Mouse (Mus musculus) MEL (cell line): ENCODE measurements around the gene Klhdc8b. TPM values are rescaled to one million over a fixed set of nuclear protein-coding genes. Genes with fewer than 3 reads are reported as not detected.

Experiments
- DNase-seq: peaks from one replicate; pipeline ENCODE4 v3.0.0; 2011; ENCODE audit warnings: low read depth, low spot score
- H3K27ac ChIP-seq: 2 replicates; pipeline ENCODE4 v1.5.1; 2012; ENCODE audit warnings: low read depth, mild to moderate bottlenecking, control low read depth, low read length, moderate library complexity; ENCODE audit not compliant: control insufficient read depth
- H3K27me3 ChIP-seq, 2 experiments: fragments of 150-350 bp in 1 of 2; sonication (generic) in 1 of 2; 2 replicates each; pipeline ENCODE4 v1.6.1; 2012; ENCODE audit warnings: low read length in 2 of 2, mild to moderate bottlenecking in 2 of 2, improper control_type of control experiment in 1 of 2, moderate library complexity in 1 of 2; ENCODE audit not compliant: insufficient read depth in 2 of 2, control insufficient read depth in 1 of 2
- H3K36me3 ChIP-seq, 2 experiments: 2 replicates each; pipeline ENCODE4 v1.6.1; 2012 to 2014; ENCODE audit warnings: low read length in 2 of 2, improper control_type of control experiment in 1 of 2, inconsistent platforms in 1 of 2, mild to moderate bottlenecking in 1 of 2; ENCODE audit not compliant: insufficient read depth in 2 of 2, control insufficient read depth in 1 of 2
- H3K4me1 ChIP-seq, 2 experiments: fragments of 150-350 bp in 1 of 2; sonication (generic) in 1 of 2; 2 replicates each; pipeline ENCODE4 v1.6.1; 2012; ENCODE audit warnings: low read length in 2 of 2, improper control_type of control experiment in 1 of 2, mild to moderate bottlenecking in 1 of 2; ENCODE audit not compliant: insufficient read depth in 2 of 2, control insufficient read depth in 1 of 2
- H3K4me3 ChIP-seq, 2 experiments: fragments of 150-350 bp in 1 of 2; sonication (generic) in 1 of 2; 2 replicates each; pipeline ENCODE4 v1.5.1; 2012; ENCODE audit warnings: low read depth in 2 of 2, low read length in 2 of 2, mild to moderate bottlenecking in 2 of 2, moderate library complexity in 2 of 2, control low read depth in 1 of 2, improper control_type of control experiment in 1 of 2; ENCODE audit not compliant: control insufficient read depth in 1 of 2, insufficient read depth in 1 of 2
- H3K79me2 ChIP-seq: 2 replicates; pipeline ENCODE4 v1.6.1; 2012; ENCODE audit warnings: mild to moderate bottlenecking, low read length, moderate library complexity; ENCODE audit not compliant: control insufficient read depth, poor library complexity, insufficient read depth
- H3K9ac ChIP-seq: 2 replicates; pipeline ENCODE4 v1.6.1; 2012; ENCODE audit warnings: low read depth, mild to moderate bottlenecking, control low read depth, low read length, moderate library complexity; ENCODE audit not compliant: control insufficient read depth, poor library complexity, severe bottlenecking
- H3K9me3 ChIP-seq: fragments of 150-350 bp; sonication (generic); replicated peaks from 2 replicates; pipeline ENCODE4 v1.6.1; 2012; ENCODE audit warnings: mild to moderate bottlenecking, low read length, improper control_type of control experiment, moderate library complexity; ENCODE audit not compliant: insufficient read depth
- BHLHE40 ChIP-seq: IDR thresholded peaks from 2 replicates; pipeline ENCODE4 v1.6.1; 2012; ENCODE audit warnings: low read depth, mild to moderate bottlenecking, inconsistent platforms, low read length, improper control_type of control experiment, borderline replicate concordance
- CTCF ChIP-seq, 3 experiments: IDR thresholded peaks in 2 of 3; conservative IDR thresholded peaks in 1 of 3; 2 replicates each; pipeline ENCODE4 v1.5.1; 2011 to 2012; ENCODE audit warnings: low read length in 3 of 3, low read depth in 2 of 3, mild to moderate bottlenecking in 2 of 3, improper control_type of control experiment in 1 of 3, inconsistent platforms in 1 of 3, mixed read lengths in 1 of 3, moderate library complexity in 1 of 3; ENCODE audit not compliant: control insufficient read depth in 1 of 3, insufficient read depth in 1 of 3, poor library complexity in 1 of 3, severe bottlenecking in 1 of 3
- E2F4 ChIP-seq: IDR thresholded peaks from 2 replicates; pipeline ENCODE4 v1.6.1; 2011; ENCODE audit warnings: low read depth, low read length, improper control_type of control experiment, borderline replicate concordance
- GABPA ChIP-seq: IDR thresholded peaks from 2 replicates; pipeline ENCODE4 v1.6.1; 2012; ENCODE audit warnings: low read depth, mild to moderate bottlenecking, inconsistent platforms, low read length, improper control_type of control experiment, moderate library complexity
- HCFC1 ChIP-seq: IDR thresholded peaks from 2 replicates; pipeline ENCODE4 v1.6.1; 2012; ENCODE audit warnings: low read depth, mild to moderate bottlenecking, inconsistent platforms, low read length, improper control_type of control experiment, moderate library complexity
- KAT2A ChIP-seq: conservative IDR thresholded peaks from 2 replicates; pipeline ENCODE4 v1.6.1; 2012; ENCODE audit warnings: low read depth, low read length, improper control_type of control experiment, inconsistent platforms
- MAX ChIP-seq: IDR thresholded peaks from 2 replicates; pipeline ENCODE4 v1.6.1; 2011; ENCODE audit warnings: low read length, improper control_type of control experiment
- MYC ChIP-seq: IDR thresholded peaks from 2 replicates; pipeline ENCODE4 v1.6.1; 2011; ENCODE audit warnings: low read depth, mild to moderate bottlenecking, low read length, improper control_type of control experiment, moderate library complexity
- POLR2A ChIP-seq, 2 experiments: IDR thresholded peaks; 2 replicates each; pipeline ENCODE4 v1.6.1; 2011 to 2012; ENCODE audit warnings: low read length in 2 of 2, mild to moderate bottlenecking in 2 of 2, control low read depth in 1 of 2, improper control_type of control experiment in 1 of 2, low read depth in 1 of 2, moderate library complexity in 1 of 2; ENCODE audit not compliant: control insufficient read depth in 1 of 2, insufficient read depth in 1 of 2, poor library complexity in 1 of 2
- SIN3A ChIP-seq: IDR thresholded peaks from 2 replicates; pipeline ENCODE4 v1.6.1; 2012; ENCODE audit warnings: low read length, improper control_type of control experiment, inconsistent platforms
- SMC3 ChIP-seq: IDR thresholded peaks from 2 replicates; pipeline ENCODE4 v1.6.1; 2011; ENCODE audit warnings: low read depth, low read length, improper control_type of control experiment
- UBTF ChIP-seq: IDR thresholded peaks from 2 replicates; pipeline ENCODE4 v1.6.1; 2012; ENCODE audit warnings: low read depth, mild to moderate bottlenecking, inconsistent platforms, low read length, improper control_type of control experiment, moderate library complexity, borderline replicate concordance; ENCODE audit not compliant: insufficient read depth
- USF1 ChIP-seq: IDR thresholded peaks from 2 replicates; pipeline ENCODE4 v1.6.1; 2014; ENCODE audit warnings: low read depth, mild to moderate bottlenecking, inconsistent platforms, low read length, improper control_type of control experiment, moderate library complexity
- USF2 ChIP-seq, 2 experiments: IDR thresholded peaks; 2 replicates each; pipeline ENCODE4 v1.6.1; 2011 to 2012; ENCODE audit warnings: improper control_type of control experiment in 2 of 2, low read length in 2 of 2, borderline replicate concordance in 1 of 2, inconsistent platforms in 1 of 2, low read depth in 1 of 2, mild to moderate bottlenecking in 1 of 2; ENCODE audit not compliant: insufficient read depth in 1 of 2
- ZMIZ1 ChIP-seq: IDR thresholded peaks from 2 replicates; pipeline ENCODE4 v1.6.1; 2012; ENCODE audit warnings: low read depth, mild to moderate bottlenecking, inconsistent platforms, low read length, improper control_type of control experiment, moderate library complexity
- ZNF384 ChIP-seq: IDR thresholded peaks from 2 replicates; pipeline ENCODE4 v1.6.1; 2012; ENCODE audit warnings: low read depth, mild to moderate bottlenecking, inconsistent platforms, low read length, improper control_type of control experiment
- polyA plus RNA-seq, 2 experiments: library from polyadenylated mRNA; stranded (reverse) in 1 of 2; unstranded in 1 of 2; fragments of >175 nt in 1 of 2; fragments of >200 nt in 1 of 2; gene quantifications; 2 replicates each; pipeline versions ENCODE4 v1.2.1 to v1.2.4; 2012; ENCODE audit warnings: low replicate concordance in 2 of 2, low read depth in 1 of 2; ENCODE audit not compliant: insufficient read length in 2 of 2, insufficient read depth in 1 of 2, missing spikeins in 1 of 2
- total RNA-seq: library from RNA; depleted of rRNA; stranded (reverse); fragments of 300-350 nt; gene quantifications from 2 replicates; pipeline ENCODE4 v1.2.3, GENCODE M21; 2012

Klhdc8b gene
- total and polyA plus RNA-seq, 3 experiments: 57.3 to 77.2 (median 71.9) TPM

DNA sequence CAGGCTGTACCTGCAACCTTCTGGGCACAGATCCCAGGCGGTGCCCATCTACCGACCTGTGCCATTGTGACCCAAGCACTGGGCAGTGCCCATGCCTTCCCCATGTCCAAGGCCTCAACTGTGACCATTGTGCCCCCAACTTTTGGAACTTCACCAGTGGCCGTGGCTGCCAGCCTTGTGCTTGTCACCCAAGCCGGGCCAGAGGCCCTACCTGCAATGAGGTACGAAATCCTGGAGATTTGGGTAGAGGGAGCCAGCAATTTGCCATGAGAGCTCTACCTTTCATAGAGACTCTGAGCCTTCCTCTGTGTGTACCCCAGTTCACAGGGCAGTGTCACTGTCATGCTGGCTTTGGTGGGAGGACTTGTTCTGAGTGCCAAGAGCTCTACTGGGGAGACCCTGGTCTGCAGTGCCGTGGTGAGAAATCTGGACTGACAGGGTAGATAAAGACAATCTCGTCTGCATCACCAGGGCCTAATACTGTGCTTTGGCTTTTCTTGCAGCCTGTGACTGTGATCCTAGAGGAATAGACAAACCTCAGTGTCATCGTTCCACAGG, 25.7 kb upstream of the Klhdc8b start:
- no peak overlapping the region for H3K4me3 ChIP-seq
- peaks cover 0 to 3% of the 10 kb centered on the region in 2 experiments; a peak in 1 of 4 replicates for H3K36me3 ChIP-seq
- DNase-seq: no peak
- H3K4me1 ChIP-seq: peaks cover 4 to 8% of the 10 kb centered on the region in 2 experiments
- H3K27ac ChIP-seq: no peak overlapping the region
- no peak for TF ChIP-seq UBTF
- no peak for TF ChIP-seq E2F4
- no peak for TF ChIP-seq USF2 (IDR thresholded peaks at IDR 0.05; ENCODE audit: borderline replicate concordance in 1 of 2, insufficient read depth in 1 of 2, low read depth in 1 of 2, low read length in 2 of 2)
- no peak for TF ChIP-seq ZMIZ1
- TF ChIP-seq SMC3: no peak
- TF ChIP-seq POLR2A (IDR thresholded peaks at IDR 0.05; ENCODE audit: control insufficient read depth in 1 of 2, insufficient read depth in 1 of 2, low read depth in 1 of 2, low read length in 2 of 2, poor library complexity in 1 of 2): no peak
- no peak for TF ChIP-seq USF1
- no peak for TF ChIP-seq GABPA
- TF ChIP-seq MAX: no peak
- TF ChIP-seq MYC: no peak
- no peak for TF ChIP-seq BHLHE40
- TF ChIP-seq CTCF (IDR thresholded peaks at IDR 0.05 in 2 of 3, conservative IDR thresholded peaks at IDR 0.05 in 1 of 3; ENCODE audit: control insufficient read depth in 1 of 3, insufficient read depth in 1 of 3, low read depth in 2 of 3, low read length in 3 of 3, poor library complexity in 1 of 3, severe bottlenecking in 1 of 3): no peak
- TF ChIP-seq SIN3A: no peak
- TF ChIP-seq, all 39 proteins: peak for 0
- no peaks in the 10 kb centered on the region for H3K9me3 ChIP-seq
- H3K9ac ChIP-seq: no peak overlapping the region
- peaks cover 13% of the 10 kb centered on the region for H3K79me2 ChIP-seq
- no peaks in the 10 kb centered on the region for H3K27me3 ChIP-seq

DNA sequence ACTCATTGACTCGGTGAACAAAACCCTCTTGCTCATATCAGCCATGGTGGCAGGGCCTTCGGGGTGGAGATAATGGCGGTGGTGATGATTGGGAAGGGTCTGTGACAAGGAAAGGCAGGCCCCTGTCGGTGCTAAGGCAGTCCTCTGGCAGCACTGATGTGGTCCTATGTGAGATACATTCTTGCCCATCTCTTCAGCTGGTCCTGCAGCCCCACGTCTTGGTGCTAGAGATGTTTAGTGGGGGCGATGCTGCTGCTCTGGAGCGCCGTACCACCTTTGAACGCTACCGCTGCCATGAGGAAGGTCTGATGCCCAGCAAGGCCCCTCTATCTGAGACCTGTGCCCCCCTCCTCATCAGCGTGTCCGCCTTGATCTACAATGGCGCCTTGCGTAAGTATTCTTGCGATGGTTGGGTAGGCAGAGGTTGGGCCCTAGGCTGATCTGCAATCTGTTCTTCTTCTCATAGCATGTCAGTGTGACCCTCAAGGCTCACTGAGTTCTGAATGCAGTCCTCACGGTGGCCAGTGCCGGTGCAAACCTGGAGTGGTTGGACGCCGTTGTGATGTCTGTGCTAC, 24.0 kb upstream of the Klhdc8b start:
- DNase-seq: no peak
- H3K27me3 ChIP-seq: no peaks in the 10 kb centered on the region

More for the DNA sequence above, 24.0 kb upstream of the Klhdc8b start:
- Histone ChIP-seq H3K4me3 (no peak overlapping the region), H3K9me3 (no peaks in the 10 kb centered on the region), H3K9ac (no peak overlapping the region), H3K4me1 (peaks cover 0 to 5% of the 10 kb centered on the region in 2 experiments; a peak in 2 of 4 replicates), H3K79me2 (no peaks in the 10 kb centered on the region), H3K27ac (no peak overlapping the region), H3K36me3 (no peaks in the 10 kb centered on the region)
- TF ChIP-seq ZNF384 (no peak), KAT2A (no peak), HCFC1 (no peak), MYC (no peak)
